Mouse (Mus musculus): ENCODE results near the gene Ceacam9. TPM values are rescaled to one million over a fixed set of nuclear protein-coding genes. Genes with fewer than 3 reads are reported as not detected.
"Not testable (repeated sequence)": the region's sequence is repeated elsewhere in the genome, so short reads cannot be mapped to it uniquely, and the experiment has no call there.

Gene Ceacam9
- polyA plus RNA-seq, 1 experiment from 2014 or later: not detected

- 29% methylated on average over 9 of the region's 9 CpGs for WGBS (ENCODE audit: insufficient replicate concordance)
- Histone ChIP-seq H3K27me3 (ENCODE audit: control insufficient read depth, insufficient read depth, low read depth, low read length) (no peaks in the 10 kb centered on the region; the same call in 1 of the 2 replicates), H3K27ac (ENCODE audit: low read length) (no peak overlapping the region), H3K9ac (ENCODE audit: low read depth, low read length) (no peak overlapping the region), H3K36me3 (ENCODE audit: control insufficient read depth, insufficient read depth) (no peaks in the 10 kb centered on the region), H3K4me1 (ENCODE audit: control insufficient read depth, low read depth, low read length) (no peaks in the 10 kb centered on the region; the same call in 1 of the 2 replicates), H3K4me3 (ENCODE audit: low read depth, low read length) (no peak overlapping the region), H3K4me2 (ENCODE audit: low read depth, low read length) (no peak overlapping the region), H3K9me3 (replicated peaks; ENCODE audit: control insufficient read depth, low read length) (no peaks in the 10 kb centered on the region)
- ATAC-seq (ENCODE audit: low read depth): no peak
These were observed 15.3 kb upstream of the Ceacam9 start for GRCm38 (mm10) chr7:16706385-16706784.

- no peaks in the 10 kb centered on the region for H3K36me3 ChIP-seq (ENCODE audit: control insufficient read depth, insufficient read depth)
- no peak overlapping the region for H3K27ac ChIP-seq (ENCODE audit: low read length)
- no peaks in the 10 kb centered on the region; the same call in 1 of the 2 replicates for H3K27me3 ChIP-seq (ENCODE audit: control insufficient read depth, insufficient read depth, low read depth, low read length)
- ATAC-seq (ENCODE audit: low read depth): no peak
- H3K4me3 ChIP-seq (ENCODE audit: low read depth, low read length): no peak overlapping the region
- H3K4me2 ChIP-seq (ENCODE audit: low read depth, low read length): no peak overlapping the region
- no peaks in the 10 kb centered on the region; the same call in 1 of the 2 replicates for H3K4me1 ChIP-seq (ENCODE audit: control insufficient read depth, low read depth, low read length)
- no peaks in the 10 kb centered on the region for H3K9me3 ChIP-seq (replicated peaks; ENCODE audit: control insufficient read depth, low read length)
- H3K9ac ChIP-seq (ENCODE audit: low read depth, low read length): no peak overlapping the region
- 30% methylated on average over 9 of the region's 9 CpGs for WGBS (ENCODE audit: insufficient replicate concordance)
These were observed 13.5 kb upstream of the Ceacam9 start for GRCm38 (mm10) chr7:16708244-16708643.

DNA sequence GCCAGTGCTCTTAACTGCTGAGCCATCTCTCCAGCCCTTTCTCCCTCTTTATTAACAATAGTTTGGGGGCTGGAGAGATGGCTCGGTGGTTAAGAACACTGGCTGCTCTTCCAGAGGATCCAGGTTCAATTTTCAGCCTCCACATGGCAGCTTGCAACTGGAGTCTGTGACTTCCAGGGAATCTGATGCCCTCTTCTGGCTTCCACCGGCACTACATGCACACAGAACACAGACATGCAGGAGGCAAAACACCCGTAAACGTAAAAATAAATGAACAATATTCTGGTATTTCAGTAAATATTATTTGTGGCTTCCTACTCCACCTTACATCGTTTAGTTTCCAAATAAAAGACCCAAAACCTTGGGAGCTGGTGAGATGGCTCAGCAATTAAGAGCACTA is 11.1 kb upstream of the Ceacam9 start:
- no peaks in the 10 kb centered on the region; the same call in 1 of the 2 replicates for H3K27me3 ChIP-seq (ENCODE audit: control insufficient read depth, insufficient read depth, low read depth, low read length)
- H3K9ac ChIP-seq (ENCODE audit: low read depth, low read length): no peak overlapping the region
- no peak overlapping the region for H3K4me3 ChIP-seq (ENCODE audit: low read depth, low read length)
- H3K27ac ChIP-seq (ENCODE audit: low read length): no peak overlapping the region
- no peaks in the 10 kb centered on the region for H3K36me3 ChIP-seq (ENCODE audit: control insufficient read depth, insufficient read depth)
- no peaks in the 10 kb centered on the region; the same call in 1 of the 2 replicates for H3K4me1 ChIP-seq (ENCODE audit: control insufficient read depth, low read depth, low read length)
- no peaks in the 10 kb centered on the region for H3K9me3 ChIP-seq (replicated peaks; ENCODE audit: control insufficient read depth, low read length)
- no peak for ATAC-seq (ENCODE audit: low read depth)
- no peak overlapping the region for H3K4me2 ChIP-seq (ENCODE audit: low read depth, low read length)
- WGBS (ENCODE audit: insufficient replicate concordance): 63% methylated on average over 5 of the region's 5 CpGs

DNA sequence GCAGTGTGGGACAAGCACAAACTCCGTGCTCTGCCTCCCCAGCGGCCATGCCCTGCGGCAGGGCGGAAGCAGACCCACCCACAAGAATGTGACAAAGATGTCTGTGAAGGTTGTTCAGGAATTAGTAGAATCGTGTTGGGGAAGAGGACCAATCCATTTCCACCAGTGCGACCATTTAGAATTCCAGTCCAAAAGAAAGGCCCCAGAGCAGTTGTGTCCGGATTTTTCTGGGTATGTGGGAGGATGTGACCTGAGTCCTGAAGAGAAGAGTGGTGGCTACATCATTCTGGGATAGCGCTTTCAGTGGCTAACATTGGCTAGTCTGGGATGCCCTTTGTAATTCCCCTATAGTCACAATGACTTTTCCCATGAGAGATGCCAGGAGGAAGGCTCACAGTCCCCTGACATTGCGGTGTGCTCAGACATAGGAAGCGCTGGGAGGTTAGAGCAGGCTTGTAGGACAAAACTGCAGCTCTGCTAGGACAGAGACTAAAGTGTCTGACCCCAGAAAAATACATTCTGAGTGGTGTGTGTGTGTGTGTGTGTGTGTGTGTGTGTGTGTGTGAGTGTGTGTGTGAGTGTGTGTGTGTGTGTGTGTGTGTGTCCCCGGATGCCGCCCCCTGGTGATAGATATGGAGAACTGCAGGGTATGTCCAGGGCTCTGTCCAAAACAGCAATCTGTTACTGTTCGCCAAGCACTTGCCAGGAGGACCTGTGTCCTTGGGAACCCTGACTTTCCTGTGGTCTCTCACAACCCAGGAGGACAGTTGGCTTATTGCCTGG is 8.9 kb upstream of the Ceacam9 start:
- ATAC-seq (ENCODE audit: low read depth): no peak
- no peaks in the 10 kb centered on the region for H3K9me3 ChIP-seq (replicated peaks; ENCODE audit: control insufficient read depth, low read length)
- no peaks in the 10 kb centered on the region; the same call in 1 of the 2 replicates for H3K4me1 ChIP-seq (ENCODE audit: control insufficient read depth, low read depth, low read length)
- WGBS (ENCODE audit: insufficient replicate concordance): 68% methylated on average over 13 of the region's 13 CpGs
- no peaks in the 10 kb centered on the region for H3K36me3 ChIP-seq (ENCODE audit: control insufficient read depth, insufficient read depth)
- no peaks in the 10 kb centered on the region for H3K27me3 ChIP-seq (ENCODE audit: control insufficient read depth, insufficient read depth, low read depth, low read length)
- no peak overlapping the region for H3K4me2 ChIP-seq (ENCODE audit: low read depth, low read length)
- no peak overlapping the region for H3K4me3 ChIP-seq (ENCODE audit: low read depth, low read length)
- H3K9ac ChIP-seq (ENCODE audit: low read depth, low read length): no peak overlapping the region
- H3K27ac ChIP-seq (ENCODE audit: low read length): no peak overlapping the region

- not testable (repeated sequence) for H3K27ac ChIP-seq (ENCODE audit: low read length); H3K9ac ChIP-seq (ENCODE audit: low read depth, low read length); H3K4me3 ChIP-seq (ENCODE audit: low read depth, low read length); H3K4me1 ChIP-seq (ENCODE audit: control insufficient read depth, low read depth, low read length); H3K27me3 ChIP-seq (ENCODE audit: control insufficient read depth, insufficient read depth, low read depth, low read length); ATAC-seq (ENCODE audit: low read depth); H3K9me3 ChIP-seq (replicated peaks; ENCODE audit: control insufficient read depth, low read length); H3K36me3 ChIP-seq (ENCODE audit: control insufficient read depth, insufficient read depth); H3K4me2 ChIP-seq (ENCODE audit: low read depth, low read length)
- 22% methylated on average over 7 of the region's 8 CpGs for WGBS (ENCODE audit: insufficient replicate concordance)
These were observed 5.1 kb upstream of the Ceacam9 start for GRCm38 (mm10) chr7:16716456-16717152.

DNA sequence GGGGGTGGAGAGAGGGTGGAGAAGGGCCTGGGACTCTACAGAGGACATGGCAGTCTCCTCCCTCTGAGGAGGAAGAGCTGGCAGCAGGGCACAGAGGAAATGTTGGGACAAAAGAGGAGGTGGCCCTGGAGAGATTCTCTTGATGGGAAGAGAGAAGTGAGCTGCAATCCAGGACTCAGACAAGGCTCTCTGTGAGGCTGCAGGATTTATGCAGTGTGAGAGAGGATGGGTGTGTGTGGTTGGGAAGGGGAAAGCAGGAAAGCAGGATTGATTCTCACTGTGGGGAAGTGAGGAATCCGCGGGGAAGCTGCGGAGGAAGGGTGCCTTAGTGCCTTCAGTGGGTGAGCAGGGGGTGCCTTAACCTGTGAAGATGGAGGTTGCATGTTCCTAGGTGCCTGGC is 761 bp downstream of the Ceacam9 start:
- not testable (repeated sequence) for H3K4me1 ChIP-seq (ENCODE audit: control insufficient read depth, low read depth, low read length); ATAC-seq (ENCODE audit: low read depth); H3K9me3 ChIP-seq (replicated peaks; ENCODE audit: control insufficient read depth, low read length); H3K27me3 ChIP-seq (ENCODE audit: control insufficient read depth, insufficient read depth, low read depth, low read length); H3K4me3 ChIP-seq (ENCODE audit: low read depth, low read length); H3K9ac ChIP-seq (ENCODE audit: low read depth, low read length); H3K27ac ChIP-seq (ENCODE audit: low read length); H3K4me2 ChIP-seq (ENCODE audit: low read depth, low read length); H3K36me3 ChIP-seq (ENCODE audit: control insufficient read depth, insufficient read depth)
- 49% methylated on average over 3 of the region's 3 CpGs for WGBS (ENCODE audit: insufficient replicate concordance)

- WGBS (ENCODE audit: insufficient replicate concordance): 18% methylated on average over 14 of the region's 14 CpGs
- Histone ChIP-seq H3K27me3 (ENCODE audit: control insufficient read depth, insufficient read depth, low read depth, low read length) (no peaks in the 10 kb centered on the region), H3K9me3 (replicated peaks; ENCODE audit: control insufficient read depth, low read length) (no peaks in the 10 kb centered on the region), H3K36me3 (ENCODE audit: control insufficient read depth, insufficient read depth) (no peaks in the 10 kb centered on the region), H3K27ac (ENCODE audit: low read length) (no peak overlapping the region), H3K4me3 (ENCODE audit: low read depth, low read length) (no peak overlapping the region), H3K4me1 (ENCODE audit: control insufficient read depth, low read depth, low read length) (peaks cover 3% of the 10 kb centered on the region), H3K4me2 (ENCODE audit: low read depth, low read length) (peak overlapping the region; percentile 14; the same call in 1 of the 2 replicates), H3K9ac (ENCODE audit: low read depth, low read length) (no peak overlapping the region)
- ATAC-seq (ENCODE audit: low read depth): no peak
These were observed 7.0 kb downstream of the Ceacam9 start for GRCm38 (mm10) chr7:16728596-16729348.

DNA sequence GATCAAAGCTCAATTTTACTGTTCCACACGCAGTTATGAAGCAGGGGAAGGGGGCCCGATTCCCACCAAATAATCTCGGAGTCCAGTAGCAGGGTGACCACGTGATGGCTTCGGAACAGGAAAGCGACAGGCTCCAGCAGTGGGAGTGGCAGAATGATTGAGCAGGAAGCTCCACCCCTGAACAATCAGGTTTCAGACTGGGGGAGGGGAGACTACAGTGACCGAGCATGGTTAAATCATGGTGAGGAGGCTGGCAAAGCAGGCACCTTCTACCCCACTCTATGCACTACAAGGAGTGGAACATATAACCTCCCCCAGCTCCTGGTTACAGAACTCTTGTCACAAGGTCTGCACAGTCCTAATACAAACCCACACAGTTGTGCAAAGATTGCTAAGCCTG is 7.8 kb downstream of the Ceacam9 start:
- H3K36me3 ChIP-seq (ENCODE audit: control insufficient read depth, insufficient read depth); H3K4me3 ChIP-seq (ENCODE audit: low read depth, low read length); H3K9ac ChIP-seq (ENCODE audit: low read depth, low read length); ATAC-seq (ENCODE audit: low read depth); H3K9me3 ChIP-seq (replicated peaks; ENCODE audit: control insufficient read depth, low read length); H3K4me1 ChIP-seq (ENCODE audit: control insufficient read depth, low read depth, low read length); H3K27ac ChIP-seq (ENCODE audit: low read length); H3K27me3 ChIP-seq (ENCODE audit: control insufficient read depth, insufficient read depth, low read depth, low read length): not testable (repeated sequence)
- H3K4me2 ChIP-seq (ENCODE audit: low read depth, low read length): peak overlapping the region; percentile 14; the same call in 1 of the 2 replicates
- 0% methylated on average over 7 of the region's 7 CpGs for WGBS (ENCODE audit: insufficient replicate concordance)

All from liver, embryonic 16.5 days (tissue).